Mouse (Mus musculus) inflammation-experienced regulatory T-cells, adult 16 weeks (primary cell): ENCODE measurements around the gene Ly6g6c. TPM values are rescaled to one million over a fixed set of nuclear protein-coding genes. Genes with fewer than 3 reads are reported as not detected.

ENCODE experiments used
- polyA plus RNA-seq: library from polyadenylated mRNA; unstranded; fragments of 100-300 nt; shearing (Covaris generic); gene quantifications from one replicate; pipeline ENCODE4 v1.2.1, GENCODE M21; 2017

The Ly6g6c gene
- polyA plus RNA-seq = not detected

DNA sequence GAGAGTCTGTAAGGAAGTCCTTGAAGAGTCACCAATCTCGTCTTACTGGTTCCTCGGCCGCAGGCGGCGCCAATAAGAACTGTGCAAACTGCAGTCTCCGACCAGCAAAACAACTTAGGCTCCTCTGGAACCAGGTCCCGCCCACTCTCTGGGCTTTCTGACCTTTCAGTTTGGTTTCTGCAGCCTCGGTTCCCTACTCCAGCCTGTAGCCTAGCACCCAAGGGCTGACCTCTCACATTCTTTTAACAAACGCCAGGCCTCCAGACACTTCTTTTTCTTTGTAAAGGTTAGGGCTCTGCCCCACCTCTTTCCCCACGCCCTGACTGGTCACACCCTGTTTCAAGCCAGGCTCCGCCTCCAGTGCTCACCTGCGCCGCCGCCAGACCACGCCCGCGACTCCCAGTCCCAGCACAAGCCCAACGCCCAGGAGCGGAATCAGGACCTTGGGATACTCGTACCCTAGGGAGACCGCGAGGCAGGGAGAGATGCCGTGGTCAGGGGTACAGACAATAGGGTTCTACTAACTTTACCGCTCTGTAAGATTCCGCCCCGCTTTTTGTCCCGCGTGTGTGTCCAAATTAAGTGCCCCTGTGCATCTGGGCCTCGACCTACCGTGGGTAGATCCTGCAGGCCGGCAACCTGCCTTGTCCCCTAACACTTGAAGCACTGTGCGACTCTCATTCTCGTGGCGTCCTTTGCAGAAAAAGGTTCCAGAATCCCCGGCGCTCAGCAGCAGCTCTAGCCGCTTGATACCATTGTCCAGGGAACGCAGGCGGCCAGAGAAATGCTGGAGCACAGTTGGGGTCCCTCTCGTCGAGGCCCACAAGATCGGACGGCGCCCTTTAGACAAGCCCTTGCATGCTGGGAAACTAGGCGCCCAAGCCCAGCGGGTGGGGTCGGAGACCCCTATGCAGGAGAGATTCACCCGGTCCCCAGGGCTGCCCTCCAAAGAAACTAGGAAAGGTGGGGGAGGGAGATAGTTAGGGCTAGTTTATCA is at the start of gene Ly6g6c:
Gene Ly6g6c (plus strand): TSS at position 438 of the 997 bp plus-strand sequence.

DNA sequence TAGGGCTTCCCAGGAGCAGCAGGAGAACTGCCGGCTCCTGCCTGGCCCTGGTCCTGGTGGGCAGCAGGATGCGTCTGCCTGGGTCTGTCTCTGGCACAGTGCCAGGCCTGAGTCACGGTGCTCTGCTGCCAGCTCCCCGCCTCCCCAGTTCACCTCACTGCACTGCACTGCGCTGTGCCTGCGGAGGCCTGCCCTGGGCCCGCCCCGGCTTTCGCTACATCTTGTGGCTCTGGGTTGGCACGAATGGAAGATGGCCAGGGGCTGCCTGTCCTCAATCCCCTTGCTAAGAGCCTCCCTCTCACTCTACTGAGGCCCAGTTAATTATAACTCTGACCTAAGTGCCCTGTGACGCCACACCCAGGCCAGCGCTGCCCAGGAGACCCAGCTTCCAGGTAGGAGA is 48.8 kb upstream of the Ly6g6c start, which contains the start of gene Vwa7:
Gene Vwa7 (plus strand): TSS at position 204 of the 400 bp plus-strand sequence.

DNA sequence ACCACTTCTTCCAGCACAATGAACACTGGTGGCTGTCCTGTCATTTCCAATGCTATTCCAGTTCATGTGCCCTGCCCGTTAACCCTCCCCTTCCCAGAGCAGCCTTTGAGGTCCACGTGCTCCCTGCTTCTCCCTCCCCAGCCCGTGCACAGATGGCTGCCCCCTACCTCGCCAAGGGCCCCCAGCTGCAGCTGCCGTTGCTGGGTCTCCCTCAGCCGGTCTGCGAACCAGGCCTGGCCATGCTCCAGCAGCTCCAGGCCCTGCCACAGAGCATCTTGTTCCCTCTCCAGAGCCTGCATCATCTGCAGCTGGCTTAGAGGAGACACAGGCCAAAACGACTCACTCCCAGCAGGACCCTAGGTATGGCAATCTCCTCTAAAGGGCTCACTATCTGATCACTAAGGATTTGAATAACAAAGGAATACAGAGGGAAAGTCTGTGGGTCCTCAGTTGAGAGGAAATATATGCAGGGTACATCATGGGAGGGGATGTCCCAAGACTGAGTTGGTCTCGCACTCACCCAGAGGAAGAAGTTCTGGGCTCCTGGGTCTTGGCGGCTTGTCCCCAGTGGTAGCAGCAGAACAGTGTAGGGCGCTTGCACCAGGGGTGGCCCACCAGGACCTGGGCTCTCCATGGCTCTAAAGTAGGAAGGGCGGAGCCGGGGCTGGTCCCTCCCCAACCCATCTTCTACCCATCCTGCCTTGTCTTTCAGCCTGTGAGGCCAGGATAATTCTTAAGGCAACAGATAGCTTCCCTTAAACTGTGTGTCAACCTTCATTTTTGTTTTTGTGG is 37.7 kb upstream of the Ly6g6c start, which contains the start of gene Sapcd1:
Gene Sapcd1 (minus strand): TSS at position 740 of the 792 bp plus-strand sequence.

DNA sequence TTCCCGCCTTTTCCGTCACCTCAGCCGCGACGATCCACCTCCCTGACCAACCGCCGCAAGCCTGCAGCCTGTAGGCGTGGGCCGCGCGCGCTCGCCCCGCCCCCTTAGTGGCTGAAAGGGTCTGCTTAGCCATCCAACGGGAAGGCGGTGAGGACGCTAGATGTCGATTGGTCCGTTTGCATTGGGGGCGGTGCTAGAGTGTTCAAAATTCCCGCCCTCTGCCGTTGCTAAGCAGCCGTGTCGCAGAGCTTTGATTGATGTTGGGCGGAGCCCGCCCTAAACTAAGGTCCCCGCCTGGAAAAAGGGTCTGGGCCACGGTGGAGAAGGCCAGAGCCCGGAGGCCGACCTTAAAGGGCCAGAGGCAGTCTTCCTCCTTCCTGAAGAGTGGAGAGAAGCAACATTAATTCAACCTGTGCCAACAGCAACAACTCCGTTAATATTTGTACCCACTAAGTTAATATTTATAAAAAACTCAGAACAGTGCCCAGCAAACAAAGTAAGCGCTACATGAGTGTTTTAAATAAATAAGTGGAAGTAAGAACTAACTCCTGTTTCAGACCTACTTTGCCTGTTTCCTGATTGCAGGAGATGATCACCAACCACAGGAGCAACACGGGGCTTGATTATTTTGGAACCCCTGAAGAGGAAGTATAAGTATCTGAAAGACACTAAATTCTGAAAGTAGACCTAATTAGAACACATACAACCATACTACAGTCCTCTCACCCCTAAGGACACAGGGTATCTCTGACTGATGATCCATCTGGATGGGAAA is 18.3 kb upstream of the Ly6g6c start, which contains the start of gene Msh5:
Gene Msh5 (minus strand): TSS at position 65 of the 775 bp plus-strand sequence.

DNA sequence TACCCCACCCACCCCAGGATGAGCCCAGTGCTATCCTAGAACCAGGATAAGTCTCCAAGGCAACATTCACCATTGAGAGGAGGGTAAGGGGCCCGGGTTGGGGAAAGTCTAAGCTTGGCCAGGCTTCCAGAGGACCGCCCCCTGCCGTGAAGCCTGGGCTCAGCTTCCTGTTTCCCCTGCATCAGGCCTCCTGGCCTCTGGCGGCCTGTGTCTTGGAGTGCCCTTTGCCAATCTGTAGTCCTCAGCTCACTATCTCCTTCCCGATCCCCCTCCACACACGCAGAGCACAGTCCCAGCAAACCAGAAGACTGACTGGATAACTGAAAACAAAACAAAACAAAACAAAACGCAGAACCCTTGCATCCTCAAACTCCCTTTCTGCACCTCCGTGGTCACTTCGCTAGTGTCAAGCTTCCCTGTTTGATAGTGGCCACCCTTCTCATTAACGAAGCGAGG is 15.6 kb upstream of the Ly6g6c start, which contains the start of gene Clic1:
Gene Clic1 (plus strand): TSS at position 406 of the 456 bp plus-strand sequence.

DNA sequence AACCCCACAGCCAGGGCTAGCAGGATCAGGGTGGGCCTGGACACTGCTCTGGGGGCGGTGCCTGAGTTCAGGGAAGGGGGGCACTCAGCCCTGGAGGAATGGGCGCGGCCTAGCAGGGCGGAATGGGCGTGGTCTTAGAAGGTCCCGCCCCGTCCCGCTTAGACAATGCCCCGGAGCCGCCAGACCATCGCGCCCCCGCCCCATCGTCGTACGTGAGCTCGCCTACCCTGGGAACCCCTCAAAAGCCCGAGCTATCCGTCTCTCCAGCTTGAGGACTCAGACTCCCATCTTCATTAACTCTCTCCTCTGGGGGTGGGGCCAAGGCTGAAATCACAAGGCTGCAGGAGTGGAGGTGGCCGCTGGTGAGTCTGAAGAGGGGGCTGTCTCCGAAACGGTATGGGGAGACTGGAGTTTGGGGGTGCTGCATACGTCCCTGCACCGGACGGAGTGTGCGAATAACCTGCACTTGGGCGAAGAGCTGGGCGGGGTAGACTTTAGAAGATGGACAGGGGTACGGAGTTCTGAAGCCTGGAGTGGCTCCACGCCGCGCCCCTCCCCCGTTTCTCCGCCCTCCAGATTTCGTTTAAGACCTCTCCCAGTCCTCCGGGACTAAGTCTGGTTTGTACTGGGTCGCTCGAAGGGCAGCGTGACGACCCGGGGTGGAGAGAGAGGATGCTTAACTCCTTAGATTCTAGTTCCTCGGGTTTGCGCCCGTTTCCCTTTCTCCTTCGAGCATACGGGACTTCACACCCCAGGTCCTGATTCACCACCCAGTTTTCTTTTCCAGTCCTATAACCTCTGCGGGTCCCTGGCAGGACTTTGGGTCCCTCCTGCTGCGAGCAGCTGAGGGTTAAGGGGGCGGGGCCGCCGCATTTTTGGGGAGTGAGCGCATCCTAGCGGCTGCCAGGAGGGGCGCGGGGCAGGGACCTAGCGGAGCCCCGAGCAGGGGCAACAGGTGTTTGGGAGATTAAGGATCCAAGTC is 6.0 kb upstream of the Ly6g6c start, which contains the start of gene Ddah2:
Gene Ddah2 (plus strand): TSS at position 125 of the 982 bp plus-strand sequence.

DNA sequence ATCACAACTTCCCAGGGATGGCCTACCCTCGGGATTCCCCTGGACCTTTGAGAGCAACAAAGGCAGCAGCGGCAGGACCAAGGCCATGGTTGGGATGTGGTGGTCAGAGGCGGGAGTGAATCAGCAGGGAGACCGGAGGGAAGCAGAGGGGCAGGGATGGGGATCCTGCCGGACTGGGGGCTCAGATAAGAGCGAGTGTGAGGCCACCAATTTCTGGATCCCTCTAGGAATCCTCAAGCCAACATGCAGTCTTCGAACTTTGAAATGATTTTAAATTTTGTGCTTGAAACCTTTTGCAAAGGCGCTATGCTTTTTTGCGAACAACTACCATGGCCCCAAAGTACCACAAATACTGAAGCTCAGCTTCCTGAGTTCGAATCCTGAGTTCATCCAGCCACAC is 896 bp downstream of the Ly6g6c start, which contains the start of gene Mpig6b:
Gene Mpig6b (minus strand): TSS at position 101 of the 400 bp plus-strand sequence.

DNA sequence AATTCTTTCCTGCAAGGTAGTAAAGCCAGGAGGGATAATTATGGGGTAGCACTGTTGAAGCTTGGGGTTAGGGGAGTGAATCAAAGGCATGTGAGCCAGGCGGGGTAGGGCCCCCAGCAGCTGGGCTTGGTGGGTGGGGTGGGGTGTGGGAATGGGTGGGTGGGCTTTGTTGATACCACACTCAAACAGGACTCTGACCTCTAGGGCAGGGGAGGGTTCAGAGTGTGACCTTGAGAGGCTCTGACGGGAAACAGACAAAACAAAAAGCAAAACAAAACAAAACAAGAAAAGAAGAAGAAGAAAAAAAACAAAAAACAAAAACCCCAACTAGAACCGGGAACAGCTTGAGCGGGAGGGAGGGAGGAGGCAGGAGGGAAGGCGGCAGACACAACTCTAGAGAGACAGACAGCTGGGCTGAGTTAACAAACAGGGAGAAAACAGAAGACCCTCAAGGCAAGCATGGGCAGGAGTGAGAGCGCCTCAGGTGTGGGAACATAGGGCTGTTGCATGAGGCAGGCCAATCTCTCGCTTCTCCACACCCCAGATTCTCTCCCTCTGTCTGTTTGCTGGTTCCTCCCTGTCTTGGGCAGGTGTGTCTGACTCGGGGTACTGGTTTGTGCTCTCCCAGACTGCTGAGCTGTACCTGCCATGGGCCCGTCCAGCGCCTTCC is 11.5 kb downstream of the Ly6g6c start, which contains the start of gene Ly6g6e:
Gene Ly6g6e (plus strand): TSS at position 396 of the 670 bp plus-strand sequence.

DNA sequence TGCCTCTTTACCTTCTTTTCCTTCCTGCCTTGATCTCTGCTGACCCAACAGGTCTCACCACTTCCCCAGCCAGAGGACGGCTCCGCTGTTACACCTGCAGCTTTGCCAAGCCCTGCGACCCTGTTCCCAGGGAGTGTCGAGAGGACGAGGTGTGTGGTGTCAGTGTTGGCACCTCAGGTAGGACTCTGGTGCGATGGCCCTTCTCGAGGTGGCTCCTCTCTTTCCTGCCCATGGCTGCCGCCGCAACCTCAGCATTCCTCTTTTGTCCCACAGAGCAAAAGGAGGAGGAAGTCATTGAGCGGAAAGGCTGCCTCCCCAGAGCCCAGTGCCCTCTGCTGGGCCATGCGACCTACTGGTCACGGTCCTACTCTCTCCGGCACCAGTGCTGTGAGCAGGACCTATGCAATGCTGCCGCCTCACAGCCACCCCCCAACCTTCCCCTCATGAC is 12.6 kb downstream of the Ly6g6c start, which contains the start of gene Ly6g6d:
Gene Ly6g6d (minus strand): TSS at position 280 of the 448 bp plus-strand sequence.

DNA sequence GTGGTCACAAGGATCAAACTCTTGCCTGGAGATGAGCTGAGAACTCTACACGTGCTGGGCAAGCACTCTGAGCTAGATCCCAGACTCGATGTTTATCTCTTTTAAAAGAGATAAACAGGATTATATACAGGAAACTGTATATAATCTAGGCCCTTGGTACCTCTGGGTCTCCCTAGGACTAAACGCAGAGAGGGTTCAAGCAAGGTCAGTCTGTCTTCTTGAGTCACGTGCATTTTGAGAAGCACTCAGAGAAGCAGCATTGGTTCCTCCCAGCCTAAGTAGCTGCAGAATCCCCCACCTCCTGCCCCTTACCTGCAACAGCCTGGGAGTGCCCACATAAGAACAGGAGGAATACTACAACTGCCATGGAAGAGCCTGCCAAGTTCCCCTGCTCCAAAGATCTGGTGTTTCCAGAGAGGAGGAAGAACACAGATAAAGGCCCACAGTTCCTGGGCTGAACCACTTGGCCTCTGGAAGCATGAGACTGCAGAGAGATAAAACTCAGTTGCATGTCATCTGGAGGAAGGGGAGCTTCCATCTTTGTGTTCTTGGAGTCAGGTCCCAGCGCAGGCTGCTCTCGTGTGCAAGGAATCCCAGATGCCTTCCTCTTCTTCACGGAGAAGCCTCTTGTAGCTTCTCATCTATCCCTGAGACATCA is 20.1 kb downstream of the Ly6g6c start, which contains the start of gene Ly6g6f:
Gene Ly6g6f (minus strand): TSS at position 403 of the 658 bp plus-strand sequence.

DNA sequence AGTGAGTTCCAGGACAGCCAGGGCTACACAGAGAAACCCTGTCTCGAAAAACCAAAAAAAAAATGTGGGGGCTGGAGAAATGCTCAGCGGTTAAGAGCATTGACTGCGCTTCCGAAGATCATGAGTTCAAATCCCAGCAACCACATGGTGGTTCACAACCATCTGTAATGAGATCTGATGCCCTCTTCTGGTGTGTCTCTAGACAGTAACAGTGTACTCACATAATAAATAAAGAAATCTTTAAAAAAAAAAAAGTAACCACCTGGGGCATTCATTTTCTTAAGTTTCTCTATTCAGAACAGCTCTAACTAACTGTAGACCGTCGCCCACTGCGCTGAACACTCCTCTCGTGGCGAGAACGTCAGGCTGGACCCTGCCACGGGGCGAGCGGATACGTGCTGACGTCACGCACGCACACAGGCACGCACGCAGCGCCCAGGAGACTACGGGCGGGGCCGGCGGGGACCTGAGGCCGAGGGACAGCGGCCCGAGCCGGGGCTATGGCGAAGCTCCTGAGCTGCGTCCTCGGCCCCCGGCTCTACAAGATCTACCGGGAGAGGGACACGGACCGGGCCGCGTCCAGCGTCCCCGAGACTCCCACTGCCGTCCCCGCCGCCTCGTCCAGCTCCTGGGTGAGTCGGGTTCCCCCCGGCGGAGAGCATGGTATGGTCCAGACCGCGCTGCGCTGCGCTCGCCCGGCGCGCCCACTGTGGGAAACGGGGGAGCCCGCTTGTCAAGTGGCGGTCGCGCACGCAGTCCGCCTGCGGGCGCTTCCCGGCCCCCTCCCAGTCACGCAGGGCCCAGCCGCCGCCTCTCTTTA is 23.8 kb downstream of the Ly6g6c start, which contains the start of gene Abhd16a:
Gene Abhd16a (plus strand): TSS at position 439 of the 820 bp plus-strand sequence.

DNA sequence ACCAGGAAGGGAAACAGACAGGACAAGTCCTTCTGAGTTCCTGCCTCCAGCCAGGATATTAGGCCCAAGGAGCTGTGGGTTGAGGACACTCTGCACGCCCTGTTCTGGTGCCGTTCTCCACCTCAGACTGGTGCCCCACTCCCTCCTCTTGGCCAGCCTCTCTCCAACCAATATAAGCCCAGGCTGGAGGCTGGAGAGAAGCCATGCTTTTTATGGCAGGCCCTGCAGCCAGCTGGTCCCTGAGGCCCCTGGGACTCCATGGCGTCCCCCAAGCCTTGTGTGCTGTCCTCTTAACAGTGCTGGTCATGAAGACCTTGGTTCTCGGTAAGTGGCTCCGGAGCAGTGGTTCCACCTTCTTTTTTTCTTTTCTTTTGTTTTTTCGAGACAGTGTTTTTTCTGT is 42.9 kb downstream of the Ly6g6c start, which contains the start of gene Ly6g5c:
Gene Ly6g5c (plus strand): TSS at position 183 of the 400 bp plus-strand sequence.

DNA sequence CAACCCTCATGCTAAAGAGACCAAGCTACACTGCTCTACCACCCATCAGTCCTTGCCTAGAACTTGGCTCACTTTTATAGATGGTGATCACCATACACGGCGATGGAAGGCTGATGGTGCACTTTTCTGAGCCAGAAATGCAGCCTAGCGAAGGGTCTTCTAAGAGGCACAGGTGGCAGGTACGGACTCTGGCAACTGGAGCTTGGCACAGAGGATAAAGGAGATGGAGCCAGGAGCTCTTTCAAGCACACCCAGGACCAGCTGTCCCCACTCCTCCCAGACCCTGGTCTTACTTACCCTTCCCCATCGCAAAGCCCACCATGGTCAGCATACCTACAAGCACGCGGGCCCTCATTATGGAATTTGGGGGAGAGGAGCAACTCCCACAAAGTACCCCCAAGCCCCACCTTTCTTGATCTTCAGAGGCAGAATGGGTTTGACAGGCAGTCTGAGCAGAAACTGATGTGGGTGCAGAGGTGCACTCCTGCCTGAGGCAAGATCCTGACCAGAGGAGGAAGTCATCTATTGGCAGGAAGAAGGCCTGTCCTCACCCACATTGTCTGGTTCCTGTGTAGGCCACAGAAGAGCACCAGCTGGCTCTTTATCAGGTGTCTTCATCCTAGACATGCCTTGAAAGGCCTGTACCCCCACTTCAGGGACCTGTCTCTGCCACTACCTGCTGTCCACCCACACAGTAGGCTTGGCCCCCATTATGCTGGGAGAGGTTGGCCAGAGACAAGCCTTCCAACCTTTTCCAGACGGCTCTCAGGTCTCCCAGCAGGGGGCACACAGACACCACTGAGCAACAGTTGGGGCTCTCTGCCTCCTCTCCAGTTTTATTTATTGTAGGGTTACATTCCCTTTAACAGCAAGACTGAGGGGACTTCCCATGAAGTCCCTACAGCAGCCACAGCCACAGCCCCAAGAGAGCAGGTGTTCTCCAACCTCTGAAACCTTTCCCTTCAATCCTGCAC is 50.1 kb downstream of the Ly6g6c start, which contains the start of gene Ly6g5b:
Gene Ly6g5b (minus strand): TSS at position 383 of the 974 bp plus-strand sequence.

